Comparison of ENCODE assay signal across 9 mouse cellular contexts in genomic region chr11:117285606-117285931, GRCm38 (mm10).
DNase-seq lines count a peak whose midpoint lies in the region; ATAC-seq and TF ChIP-seq lines count a peak whose summit lies in the region.
"Had no signal": no experiment of that assay in that cellular context is flagged by ENCODE, and none has a peak within 500 bp of the region (broad histone marks: within the 10 kb centered on the region; RNA-seq: fewer than 3 reads in every experiment).

No protein-coding gene starts in this region.

- no peak for ATAC-seq in lung, embryonic 14.5 days (ENCODE audit: insufficient read depth)
- ATAC-seq in embryonic facial prominence, embryonic 15.5 days (ENCODE audit: insufficient number of reproducible peaks, low FRiP score, low TSS enrichment, low read depth), result no peak
- no peak for ATAC-seq in limb, embryonic 11.5 days (ENCODE audit: insufficient number of reproducible peaks, low FRiP score, low TSS enrichment, low read depth)
- no peak for ATAC-seq in megakaryocyte, adult 5-6 weeks (ENCODE audit: poor library complexity, severe bottlenecking)

- H3K9me3 ChIP-seq in lung, embryonic 14.5 days (ENCODE audit: low read depth, low read length), result no peaks in the 10 kb centered on the region
- no peaks in the 10 kb centered on the region for H3K9me3 ChIP-seq in embryonic facial prominence, embryonic 15.5 days (replicated peaks)
- no peaks in the 10 kb centered on the region for H3K9me3 ChIP-seq in limb, embryonic 11.5 days (ENCODE audit: control insufficient read depth, low read length)

- DNase-seq in gastrocnemius, adult 2 months, result no peak
- no peak for DNase-seq in gastrocnemius, postnatal 14 days
- DNase-seq in lung, embryonic 14.5 days, result no peak
- DNase-seq in lung, postnatal 14 days, result no peak
- no peak for DNase-seq in limb, embryonic 11.5 days (ENCODE audit: low spot score)
- DNase-seq in urinary bladder, adult 2 months (ENCODE audit: low spot score), result no peak
- DNase-seq: gastrocnemius, postnatal 25 days had no signal

- H3K9ac ChIP-seq in lung, embryonic 14.5 days, result 0 out of 2 replicates have a peak overlapping the region, but pooled peaks have one; percentile 2
- H3K9ac ChIP-seq in embryonic facial prominence, embryonic 15.5 days, result no peak overlapping the region
- peak overlapping the region; percentile 47 for H3K9ac ChIP-seq in limb, embryonic 11.5 days (ENCODE audit: low read length)

- no peaks in the 10 kb centered on the region for H3K27me3 ChIP-seq in lung, embryonic 14.5 days (ENCODE audit: insufficient read depth, low read length)
- no peaks in the 10 kb centered on the region for H3K27me3 ChIP-seq in embryonic facial prominence, embryonic 15.5 days
- H3K27me3 ChIP-seq in limb, embryonic 11.5 days (ENCODE audit: control insufficient read depth, insufficient read depth, low read length), result no peaks in the 10 kb centered on the region

- TF ChIP-seq CTCF in gastrocnemius, adult 2 months (IDR thresholded peaks at IDR 0.05), result no peak
- TF ChIP-seq CTCF in lung, embryonic 14.5 days (IDR thresholded peaks at IDR 0.05; ENCODE audit: low read depth), result no peak

- intact Hi-C loops in gastrocnemius, adult 2 months (cut with DNase I), result no loop called here
- intact Hi-C loops in gastrocnemius, postnatal 14 days (cut with DNase I; ENCODE audit: low total_unique reads), result no loop called here

- peaks cover 24% of the 10 kb centered on the region for H3K4me1 ChIP-seq in lung, embryonic 14.5 days (ENCODE audit: insufficient read depth)
- H3K4me1 ChIP-seq in embryonic facial prominence, embryonic 15.5 days, result peaks cover 76% of the 10 kb centered on the region
- H3K4me1 ChIP-seq in limb, embryonic 11.5 days (ENCODE audit: control insufficient read depth, insufficient read depth, low read length), result peaks cover 59% of the 10 kb centered on the region

- WGBS in lung, embryonic 14.5 days, result 63% methylated on average over 10 of the region's 10 CpGs
- 38% methylated on average over 10 of the region's 10 CpGs for WGBS in embryonic facial prominence, embryonic 15.5 days
- WGBS in limb, embryonic 11.5 days, result 65% methylated on average over 10 of the region's 10 CpGs

- no peak overlapping the region for H3K4me2 ChIP-seq in lung, embryonic 14.5 days
- H3K4me2 ChIP-seq in embryonic facial prominence, embryonic 15.5 days (replicated peaks), result 0 out of 2 replicates have a peak overlapping the region, but pooled peaks have one; percentile 3
- H3K4me2 ChIP-seq in limb, embryonic 11.5 days (ENCODE audit: low read depth, severe bottlenecking), result peak overlapping the region; percentile 22; the same call in 1 of the 2 replicates

- peaks cover 25% of the 10 kb centered on the region for H3K36me3 ChIP-seq in lung, embryonic 14.5 days (ENCODE audit: insufficient read depth)
- peaks cover 9% of the 10 kb centered on the region for H3K36me3 ChIP-seq in embryonic facial prominence, embryonic 15.5 days
- H3K36me3 ChIP-seq in limb, embryonic 11.5 days (ENCODE audit: control insufficient read depth, insufficient read depth, low read length), result peaks cover 8% of the 10 kb centered on the region

- H3K4me3 ChIP-seq in gastrocnemius, adult 2 months, result peak overlapping the region; percentile 19; the same call in 1 of the 2 replicates
- H3K4me3 ChIP-seq in lung, embryonic 14.5 days (ENCODE audit: low read depth, low read length), result no peak overlapping the region
- no peak overlapping the region for H3K4me3 ChIP-seq in embryonic facial prominence, embryonic 15.5 days (replicated peaks)
- no peak overlapping the region for H3K4me3 ChIP-seq in limb, embryonic 11.5 days (ENCODE audit: low read depth, low read length)

- H3K27ac ChIP-seq in gastrocnemius, adult 2 months, result peak overlapping the region; percentile 74
- H3K27ac ChIP-seq in lung, embryonic 14.5 days (ENCODE audit: low read depth), result peak overlapping the region; percentile 68; the same call in 1 of the 2 replicates
- peak overlapping the region; percentile 87 for H3K27ac ChIP-seq in embryonic facial prominence, embryonic 15.5 days (replicated peaks)
- peak overlapping the region; percentile 89 for H3K27ac ChIP-seq in limb, embryonic 11.5 days (replicated peaks; ENCODE audit: low read depth, low read length)
